Mouse (Mus musculus) lung, adult 2 months (tissue): Measurements from ENCODE around the gene Ust. TPM values are rescaled to one million over a fixed set of nuclear protein-coding genes. Genes with fewer than 3 reads are reported as not detected.

ENCODE experiments used
- DNase-seq: peaks from one replicate; pipeline ENCODE4 v3.0.0; 2022
- H3K4me1 ChIP-seq: fragments of 200-500 bp; 2 replicates; pipeline ENCODE4 v1.6.1; 2011; ENCODE audit warnings: low read length; ENCODE audit not compliant: control insufficient read depth, insufficient read depth
- H3K4me3 ChIP-seq: fragments of 200-500 bp; replicated peaks from 2 replicates; pipeline ENCODE3; 2011; ENCODE audit warnings: low read depth, mild to moderate bottlenecking, control low read depth, low read length; ENCODE audit errors: extremely low read depth
- CTCF ChIP-seq: fragments of 200-500 bp; IDR thresholded peaks from 2 replicates; pipeline ENCODE4 v1.5.1; 2011; ENCODE audit warnings: mild to moderate bottlenecking, low read length, control low read depth; ENCODE audit not compliant: insufficient read depth
- POLR2A ChIP-seq: fragments of 200-500 bp; IDR thresholded peaks from 2 replicates; pipeline ENCODE4 v1.6.1; 2011; ENCODE audit warnings: low read depth, mild to moderate bottlenecking, control low read depth, low read length, borderline replicate concordance; ENCODE audit errors: extremely low read depth
- WGBS: fragments of 180-500 bp; shearing (Covaris S2); methylation state at CpG from one replicate; pipeline ENCODE4 v1.1.7; 2018; 5-methylcytosine and 5-hydroxymethylcytosine counted together
- polyA plus RNA-seq: library from polyadenylated mRNA; depleted of rRNA; stranded (reverse); fragments of >200 nt; gene quantifications from 2 replicates; pipeline ENCODE4 v1.2.3, GENCODE M21; 2012

Ust gene
- polyA plus RNA-seq, 1 experiment = 3.3 TPM

GRCm38 (mm10) chr10:8525354-8525753 is 6.7 kb upstream of the Ust start:
- no peak for DNase-seq
- H3K4me1 ChIP-seq = no peaks in the 10 kb centered on the region; the same call in none of the 2 replicates
- no peak for TF ChIP-seq POLR2A
- no peak for TF ChIP-seq CTCF
- H3K4me3 ChIP-seq = no peak overlapping the region
- WGBS = 49% methylated on average over 1 of the region's 1 CpGs

DNA sequence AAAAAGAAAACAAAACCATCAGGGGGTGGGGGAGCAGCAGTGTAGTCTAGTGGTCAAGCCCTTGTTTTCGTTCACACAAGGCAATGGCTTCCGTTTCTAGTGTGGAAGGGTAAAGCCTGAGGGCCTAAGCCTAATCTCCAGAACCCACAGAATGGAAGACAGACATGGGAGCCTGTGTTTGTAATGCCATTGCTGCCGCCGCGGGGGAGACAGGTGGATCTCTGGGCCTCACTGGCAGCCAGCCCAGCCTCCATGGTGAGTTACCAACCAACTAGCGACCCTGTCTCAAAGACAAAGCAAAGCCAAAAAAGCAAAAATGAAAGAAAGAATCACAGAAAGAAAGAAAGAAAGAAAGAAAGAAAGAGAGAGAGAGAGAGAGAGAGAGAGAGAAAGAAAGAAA is 2.9 kb upstream of the Ust start:
- TF ChIP-seq POLR2A (no peak), CTCF (no peak)
- no peak for DNase-seq
- WGBS = 92% methylated on average over 6 of the region's 6 CpGs
- H3K4me1 ChIP-seq = 0 out of 2 replicates have a peak, but pooled peaks cover 2% of the 10 kb centered on the region
- H3K4me3 ChIP-seq = no peak overlapping the region

- TF ChIP-seq POLR2A (no peak), CTCF (no peak)
- no peak overlapping the region for H3K4me3 ChIP-seq
- DNase-seq = no peak
- 78% methylated on average over 7 of the region's 7 CpGs for WGBS
- 0 out of 2 replicates have a peak, but pooled peaks cover 2% of the 10 kb centered on the region for H3K4me1 ChIP-seq
These were observed 2.3 kb upstream of the Ust start for GRCm38 (mm10) chr10:8520766-8521395.

- DNase-seq = peak; percentile 23
These were observed 428 bp upstream of the Ust start for GRCm38 (mm10) chr10:8519014-8519491.

DNA sequence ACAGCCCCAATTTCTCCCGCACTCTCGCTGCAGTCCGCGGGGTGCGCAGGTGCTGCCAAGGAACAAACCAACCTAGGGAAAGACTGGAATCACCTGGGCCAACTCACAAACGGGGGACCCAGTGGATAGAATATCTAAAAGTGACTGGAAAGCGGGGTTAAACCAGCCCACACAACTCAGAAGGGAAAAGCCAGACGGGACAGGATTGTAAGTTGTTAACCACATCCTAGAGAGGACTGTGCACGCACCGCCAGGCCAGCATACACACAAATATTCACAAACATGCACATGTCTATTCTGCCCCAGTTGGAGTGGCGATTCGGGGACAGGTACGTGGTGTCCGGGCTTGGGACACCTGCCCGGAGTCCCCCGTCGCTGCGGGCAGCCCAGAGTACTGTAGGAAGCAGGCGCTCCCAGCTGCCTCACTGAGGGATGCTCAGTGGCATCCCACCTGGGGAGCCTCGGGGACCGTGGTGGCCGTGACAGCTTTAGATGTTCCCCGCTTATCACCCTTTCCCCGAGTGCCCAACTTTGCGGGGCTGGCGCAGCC is 959 bp downstream of the Ust start:
- whole genome bisulfite sequencing = 2% methylated on average over 26 of the region's 26 CpGs
- peak overlapping the region; percentile 66 for H3K4me3 ChIP-seq
- 0 out of 2 replicates have a peak, but pooled peaks cover 2% of the 10 kb centered on the region for H3K4me1 ChIP-seq
- no peak for TF ChIP-seq POLR2A
- TF ChIP-seq CTCF = no peak
- DNase-seq = peak; percentile 18

More at GRCm38 (mm10) chr10:8519014-8519491, 428 bp upstream of the Ust start:
- WGBS = 1% methylated on average over 18 of the region's 18 CpGs
- 0 out of 2 replicates have a peak, but pooled peaks cover 2% of the 10 kb centered on the region for H3K4me1 ChIP-seq
- H3K4me3 ChIP-seq = peak overlapping the region; percentile 66
- TF ChIP-seq POLR2A = no peak
- TF ChIP-seq CTCF = no peak

GRCm38 (mm10) chr10:8516916-8517524 is 1.6 kb downstream of the Ust start:
- 0 out of 2 replicates have a peak, but pooled peaks cover 2% of the 10 kb centered on the region for H3K4me1 ChIP-seq
- H3K4me3 ChIP-seq = no peak overlapping the region
- TF ChIP-seq CTCF = 0 out of 2 replicates have a peak, but pooled peaks have one; percentile 4
- TF ChIP-seq POLR2A = no peak
- 28% methylated on average over 9 of the region's 9 CpGs for WGBS
- DNase-seq = no peak

DNA sequence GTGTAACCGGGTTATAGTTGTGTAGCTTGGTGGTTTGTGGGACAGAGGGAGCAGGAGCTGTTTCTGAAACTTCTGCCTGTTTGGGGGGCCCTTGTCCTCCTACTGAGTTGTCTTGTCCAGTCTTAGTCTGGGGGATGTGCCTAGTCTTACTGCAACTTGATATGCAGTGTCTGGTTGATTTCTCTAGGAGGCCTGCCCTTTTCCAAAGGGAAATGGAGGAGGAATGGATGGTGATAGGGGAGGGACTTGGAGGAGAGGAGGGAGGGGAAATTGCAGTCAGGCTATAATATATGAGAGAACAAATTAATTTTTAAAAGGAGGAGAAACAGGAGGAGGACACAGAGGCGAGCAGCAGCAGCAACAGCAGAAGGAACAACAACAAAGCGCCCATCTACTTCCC is 4.9 kb downstream of the Ust start:
- no peak for TF ChIP-seq POLR2A
- TF ChIP-seq CTCF = no peak
- DNase-seq = no peak
- peaks cover 2% of the 10 kb centered on the region; the same call in 1 of the 2 replicates for H3K4me1 ChIP-seq
- H3K4me3 ChIP-seq = no peak overlapping the region
- 90% methylated on average over 3 of the region's 3 CpGs for WGBS

DNA sequence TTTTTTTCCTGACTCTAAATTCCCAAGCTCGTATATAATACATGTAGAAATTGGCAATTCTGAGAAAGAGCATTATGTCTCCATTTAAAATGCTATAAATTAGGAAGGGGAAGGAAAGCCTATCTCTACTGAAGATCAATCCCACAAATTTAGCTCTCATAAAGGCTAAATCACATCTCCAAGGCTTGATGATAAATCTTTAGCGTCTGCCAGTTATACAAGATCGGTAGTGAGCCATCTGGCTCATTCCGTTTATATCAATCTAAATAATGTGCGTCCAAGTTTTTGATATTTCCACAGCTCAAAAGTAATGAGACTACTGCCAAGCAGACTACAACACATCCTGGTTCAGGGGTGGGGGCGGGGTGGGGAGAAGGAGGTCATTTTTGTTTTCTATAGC is 6.4 kb downstream of the Ust start:
- WGBS = 66% methylated on average over 6 of the region's 6 CpGs
- TF ChIP-seq CTCF (no peak), POLR2A (no peak)
- no peak for DNase-seq
- H3K4me1 ChIP-seq = no peaks in the 10 kb centered on the region; the same call in 1 of the 2 replicates
- no peak overlapping the region for H3K4me3 ChIP-seq

DNA sequence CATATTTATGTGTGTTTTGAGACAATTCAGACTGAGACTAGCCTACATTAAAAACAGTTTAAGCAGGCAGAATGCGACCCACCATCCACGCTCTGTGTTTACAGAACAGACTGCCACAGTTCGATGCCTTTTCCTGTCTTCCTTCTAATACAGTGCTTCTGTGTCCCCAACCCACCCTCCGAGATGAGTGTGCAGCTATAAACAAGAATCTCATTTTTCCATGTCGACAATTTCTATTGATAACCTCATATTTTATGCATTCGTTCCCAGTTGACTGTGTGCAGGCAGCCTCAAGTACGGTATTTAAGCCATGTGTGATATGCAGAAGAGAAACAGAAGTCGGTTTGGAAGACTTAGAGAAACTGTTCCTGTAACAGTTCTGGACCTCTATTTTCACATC is 6.9 kb downstream of the Ust start:
- TF ChIP-seq CTCF (no peak), POLR2A (no peak)
- DNase-seq = no peak
- Histone ChIP-seq H3K4me3 (no peak overlapping the region), H3K4me1 (no peaks in the 10 kb centered on the region; the same call in 1 of the 2 replicates)
- 47% methylated on average over 8 of the region's 8 CpGs for WGBS
